Mouse (Mus musculus) myocyte (in vitro differentiated cells): ENCODE measurements around the gene Cobl.

ENCODE experiments used
- E2F4 ChIP-seq: IDR thresholded peaks from one replicate; pipeline ENCODE4 v1.6.1; 2011; ENCODE audit warnings: mild to moderate bottlenecking, control low read depth, moderate library complexity; ENCODE audit not compliant: insufficient read depth
- MAX ChIP-seq: IDR thresholded peaks from one replicate; pipeline ENCODE4 v1.6.1; 2011; ENCODE audit warnings: low read depth, mild to moderate bottlenecking, control low read depth
- POLR2A ChIP-seq: IDR thresholded peaks from one replicate; pipeline ENCODE4 v1.6.1; 2011; ENCODE audit warnings: low read depth, mild to moderate bottlenecking, control low read depth, moderate library complexity; ENCODE audit not compliant: insufficient read length
- POLR2AphosphoS2 ChIP-seq: IDR thresholded peaks from one replicate; pipeline ENCODE4 v1.6.1; 2011; ENCODE audit warnings: low read depth, control low read depth; ENCODE audit not compliant: insufficient read length
- TCF12 ChIP-seq: IDR thresholded peaks from one replicate; pipeline ENCODE4 v1.6.1; 2011; ENCODE audit warnings: mild to moderate bottlenecking, control low read depth; ENCODE audit not compliant: poor library complexity, insufficient read depth, severe bottlenecking
- TCF3 ChIP-seq: IDR thresholded peaks from one replicate; pipeline ENCODE4 v1.6.1; 2011; ENCODE audit warnings: low read depth, control low read depth; ENCODE audit not compliant: insufficient read length

DNA sequence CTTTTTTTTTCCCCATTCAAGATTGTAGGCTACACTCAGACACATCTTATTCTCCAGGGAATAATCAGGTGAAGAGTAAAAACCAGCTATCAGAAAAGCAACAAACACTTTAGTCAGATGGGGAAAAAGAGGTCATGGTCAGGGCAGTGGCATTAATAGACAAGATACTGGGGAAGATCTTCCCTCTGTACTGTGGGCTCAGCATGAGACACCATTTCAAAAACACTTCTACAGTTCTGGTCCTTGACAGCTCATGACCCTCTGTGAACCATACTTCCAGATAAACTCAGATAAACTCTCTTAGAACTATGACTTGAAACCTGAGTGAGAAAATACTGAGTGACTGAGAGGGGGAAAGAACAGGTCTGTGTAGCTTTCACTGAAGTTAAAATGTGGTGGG lies 29.0 kb upstream of the Cobl start:
- TF ChIP-seq POLR2A, result no peak
- no peak for TF ChIP-seq MAX
- TF ChIP-seq TCF12, result no peak
- no peak for TF ChIP-seq POLR2AphosphoS2
- no peak for TF ChIP-seq E2F4
- no peak for TF ChIP-seq TCF3
